Mouse (Mus musculus) hindbrain, embryonic 12.5 days (tissue): ENCODE data around the gene Arvcf. TPM values are rescaled to one million over a fixed set of nuclear protein-coding genes. Genes with fewer than 3 reads are reported as not detected.
A peak's percentile ranks its signal among the peaks of the same experiment; 100 is the strongest.

Source experiments
- ATAC-seq: fragments of 200-750 bp; cut with Nextera tagmentation; 2 replicates; pipeline ENCODE4 v1.8.0; 2017; ENCODE audit warnings: moderate TSS enrichment; ENCODE audit not compliant: low FRiP score
- H3K27ac ChIP-seq: fragments of 300-500 bp; sonication (generic); 2 replicates; pipeline ENCODE4 v1.5.1; 2016; ENCODE audit warnings: mild to moderate bottlenecking
- H3K27me3 ChIP-seq: fragments of 300-500 bp; sonication (generic); 2 replicates; pipeline ENCODE4 v1.6.1; 2016; ENCODE audit warnings: mild to moderate bottlenecking
- H3K36me3 ChIP-seq: fragments of 300-500 bp; sonication (generic); 2 replicates; pipeline ENCODE4 v1.6.1; 2016; ENCODE audit warnings: mild to moderate bottlenecking
- H3K4me1 ChIP-seq: fragments of 300-500 bp; sonication (generic); 2 replicates; pipeline ENCODE4 v1.6.1; 2016
- H3K4me2 ChIP-seq: fragments of 300-500 bp; sonication (generic); replicated peaks from 2 replicates; pipeline ENCODE4 v1.6.1; 2016; ENCODE audit warnings: mild to moderate bottlenecking
- H3K4me3 ChIP-seq: fragments of 300-500 bp; sonication (generic); 2 replicates; pipeline ENCODE4 v1.5.1; 2016; ENCODE audit warnings: mild to moderate bottlenecking
- H3K9ac ChIP-seq: fragments of 300-500 bp; sonication (generic); 2 replicates; pipeline ENCODE4 v1.6.1; 2016; ENCODE audit warnings: mild to moderate bottlenecking, moderate library complexity
- H3K9me3 ChIP-seq: fragments of 300-500 bp; sonication (generic); replicated peaks from 2 replicates; pipeline ENCODE4 v1.6.1; 2016; ENCODE audit warnings: mild to moderate bottlenecking
- WGBS: fragments of 180-500 bp; shearing (Covaris S2); methylation state at CpG from one replicate; pipeline ENCODE4 v1.1.7; 2016; 5-methylcytosine and 5-hydroxymethylcytosine counted together
- polyA plus RNA-seq: library from polyadenylated mRNA; unstranded; fragments of >200 nt; fragmentation: Nextera tagmentation; extraction: Ambion mirVana; gene quantifications from 2 replicates; pipeline ENCODE4 v1.2.1, GENCODE M21; 2016

Arvcf gene
- polyA plus RNA-seq, 1 experiment from 2014 or later, result 119 TPM

GRCm38 (mm10) chr16:18383045-18383726 lies 35.2 kb downstream of the Arvcf start:
- no peak for ATAC-seq
- Histone ChIP-seq H3K9ac (no peak overlapping the region), H3K27ac (peak overlapping the region; percentile 31; the same call in 1 of the 2 replicates), H3K36me3 (no peaks in the 10 kb centered on the region), H3K4me1 (peaks cover 95% of the 10 kb centered on the region), H3K4me3 (no peak overlapping the region), H3K4me2 (no peak overlapping the region), H3K27me3 (no peaks in the 10 kb centered on the region), H3K9me3 (no peaks in the 10 kb centered on the region)
- 77% methylated on average over 9 of the region's 9 CpGs for WGBS

DNA sequence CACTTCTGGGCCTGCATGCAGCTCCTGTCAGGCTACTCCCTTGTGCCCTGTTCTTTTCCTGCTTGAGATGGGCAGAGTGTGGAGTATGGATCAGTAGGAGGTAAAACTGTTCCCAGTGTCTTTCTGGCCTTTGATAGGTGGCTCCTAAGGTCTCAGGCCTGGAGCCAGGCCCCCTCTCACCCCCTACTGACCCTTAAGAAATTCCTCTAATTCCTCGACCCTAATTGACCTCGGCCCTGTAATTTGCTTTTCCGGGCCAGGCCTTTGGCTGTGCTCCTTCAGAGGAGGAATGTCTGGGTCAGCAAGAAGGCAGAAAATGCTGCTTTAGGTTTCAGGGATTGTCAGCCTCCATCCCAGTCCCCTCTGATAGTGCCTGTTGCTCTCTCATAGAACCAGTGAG lies 35.8 kb downstream of the Arvcf start:
- no peak overlapping the region for H3K9ac ChIP-seq
- H3K4me1 ChIP-seq, result peaks cover 96% of the 10 kb centered on the region
- no peaks in the 10 kb centered on the region for H3K27me3 ChIP-seq
- H3K4me2 ChIP-seq, result no peak overlapping the region
- H3K4me3 ChIP-seq, result no peak overlapping the region
- peak overlapping the region; percentile 31; the same call in 1 of the 2 replicates for H3K27ac ChIP-seq
- no peaks in the 10 kb centered on the region for H3K36me3 ChIP-seq
- WGBS, result 9% methylated on average over 3 of the region's 3 CpGs
- H3K9me3 ChIP-seq, result no peaks in the 10 kb centered on the region
- no peak for ATAC-seq

- 0 out of 2 replicates have a peak overlapping the region, but pooled peaks have one; percentile 31 for H3K27ac ChIP-seq
- H3K27me3 ChIP-seq, result no peaks in the 10 kb centered on the region
- no peak overlapping the region for H3K9ac ChIP-seq
- WGBS, result 62% methylated on average over 7 of the region's 7 CpGs
- no peak overlapping the region for H3K4me3 ChIP-seq
- no peak overlapping the region for H3K4me2 ChIP-seq
- no peaks in the 10 kb centered on the region for H3K36me3 ChIP-seq
- no peak for ATAC-seq
- no peaks in the 10 kb centered on the region for H3K9me3 ChIP-seq
- H3K4me1 ChIP-seq, result peaks cover 96% of the 10 kb centered on the region
These were observed 36.2 kb downstream of the Arvcf start for GRCm38 (mm10) chr16:18384211-18384610.

- H3K4me3 ChIP-seq, result no peak overlapping the region
- H3K36me3 ChIP-seq, result no peaks in the 10 kb centered on the region
- no peak for ATAC-seq
- H3K27ac ChIP-seq, result no peak overlapping the region; the same call in 1 of the 2 replicates
- no peak overlapping the region for H3K4me2 ChIP-seq
- H3K4me1 ChIP-seq, result peaks cover 96% of the 10 kb centered on the region
- no peak overlapping the region for H3K9ac ChIP-seq
- no peaks in the 10 kb centered on the region for H3K27me3 ChIP-seq
- no peaks in the 10 kb centered on the region for H3K9me3 ChIP-seq
- 52% methylated on average over 8 of the region's 8 CpGs for WGBS
These were observed 36.7 kb downstream of the Arvcf start for GRCm38 (mm10) chr16:18384659-18385058.

GRCm38 (mm10) chr16:18385411-18385810 lies 37.4 kb downstream of the Arvcf start:
- Histone ChIP-seq H3K4me1 (peaks cover 91% of the 10 kb centered on the region), H3K36me3 (no peaks in the 10 kb centered on the region), H3K27me3 (no peaks in the 10 kb centered on the region), H3K9ac (no peak overlapping the region), H3K9me3 (no peaks in the 10 kb centered on the region), H3K4me2 (no peak overlapping the region), H3K4me3 (no peak overlapping the region), H3K27ac (no peak overlapping the region)
- ATAC-seq, result no peak
- WGBS, result 62% methylated on average over 5 of the region's 5 CpGs

- H3K9ac ChIP-seq, result no peak overlapping the region
These were observed 38.5 kb downstream of the Arvcf start for GRCm38 (mm10) chr16:18386451-18386850.

GRCm38 (mm10) chr16:18386972-18387371 lies 39.0 kb downstream of the Arvcf start:
- Histone ChIP-seq H3K36me3 (no peaks in the 10 kb centered on the region), H3K4me2 (no peak overlapping the region), H3K27ac (no peak overlapping the region), H3K4me1 (peaks cover 79% of the 10 kb centered on the region), H3K9ac (0 out of 2 replicates have a peak overlapping the region, but pooled peaks have one; percentile 39), H3K9me3 (no peaks in the 10 kb centered on the region), H3K27me3 (no peaks in the 10 kb centered on the region), H3K4me3 (no peak overlapping the region)
- ATAC-seq, result no peak
- WGBS, result 41% methylated on average over 3 of the region's 3 CpGs

More at GRCm38 (mm10) chr16:18386451-18386850, 38.5 kb downstream of the Arvcf start:
- no peak overlapping the region for H3K4me3 ChIP-seq
- WGBS, result 83% methylated on average over 7 of the region's 7 CpGs
- H3K27me3 ChIP-seq, result no peaks in the 10 kb centered on the region
- H3K27ac ChIP-seq, result no peak overlapping the region
- no peaks in the 10 kb centered on the region for H3K36me3 ChIP-seq
- no peaks in the 10 kb centered on the region for H3K9me3 ChIP-seq
- no peak overlapping the region for H3K4me2 ChIP-seq
- no peak for ATAC-seq
- H3K4me1 ChIP-seq, result peaks cover 81% of the 10 kb centered on the region

- no peak for ATAC-seq
- WGBS, result 32% methylated on average over 6 of the region's 7 CpGs
- H3K9me3 ChIP-seq, result no peaks in the 10 kb centered on the region
- H3K4me2 ChIP-seq, result 0 out of 2 replicates have a peak overlapping the region, but pooled peaks have one; percentile 0
- no peaks in the 10 kb centered on the region for H3K27me3 ChIP-seq
- H3K27ac ChIP-seq, result peak overlapping the region; percentile 81
- no peak overlapping the region for H3K4me3 ChIP-seq
- peaks cover 74% of the 10 kb centered on the region for H3K4me1 ChIP-seq
- H3K36me3 ChIP-seq, result no peaks in the 10 kb centered on the region
- peak overlapping the region; percentile 39 for H3K9ac ChIP-seq
These were observed 40.0 kb downstream of the Arvcf start for GRCm38 (mm10) chr16:18387704-18388582.

DNA sequence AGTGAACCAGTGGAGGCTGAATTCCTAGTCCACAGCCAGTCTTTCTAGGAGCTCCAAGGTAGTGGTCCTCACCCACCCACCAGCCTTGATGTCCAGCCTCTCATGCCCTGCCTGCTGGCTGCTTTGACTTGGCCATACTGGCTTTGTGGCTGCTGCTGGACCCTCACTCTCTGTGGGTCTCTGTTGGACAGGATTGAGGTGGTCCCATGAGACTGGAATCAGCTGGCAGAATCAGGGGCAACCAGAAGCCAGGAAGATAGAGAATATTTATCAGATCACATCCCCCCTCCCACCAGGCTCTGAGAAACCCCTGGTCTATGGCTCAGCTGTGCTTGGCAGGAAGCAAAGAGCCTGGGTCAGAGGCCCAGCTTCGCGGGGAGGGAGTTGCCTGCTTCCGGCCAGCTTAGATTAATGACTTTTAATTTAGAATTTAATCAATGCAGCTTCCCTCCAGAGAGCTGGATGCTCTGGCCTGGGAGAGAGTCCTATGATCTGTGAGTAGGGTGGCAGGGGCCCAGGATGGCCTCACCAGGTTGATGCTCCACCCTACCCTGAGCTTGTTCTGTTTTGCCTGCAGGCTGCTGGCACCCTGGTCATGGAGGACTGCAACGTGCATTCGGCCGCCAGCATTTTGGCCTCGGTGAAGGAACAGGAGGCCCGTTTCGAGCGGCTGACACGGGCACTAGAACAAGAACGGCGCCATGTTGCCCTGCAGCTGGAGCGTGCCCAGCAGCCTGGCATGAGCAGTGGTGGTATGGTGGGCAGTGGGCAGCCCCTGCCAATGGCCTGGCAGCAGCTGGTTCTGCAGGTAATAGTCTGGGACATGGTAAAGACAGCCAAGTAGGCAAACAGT lies 40.8 kb downstream of the Arvcf start:
- WGBS, result 73% methylated on average over 14 of the region's 14 CpGs
- Histone ChIP-seq H3K4me2 (0 out of 2 replicates have a peak overlapping the region, but pooled peaks have one; percentile 0), H3K9me3 (no peaks in the 10 kb centered on the region), H3K27ac (peak overlapping the region; percentile 81), H3K36me3 (no peaks in the 10 kb centered on the region), H3K4me1 (peaks cover 73% of the 10 kb centered on the region), H3K27me3 (no peaks in the 10 kb centered on the region), H3K4me3 (no peak overlapping the region), H3K9ac (0 out of 2 replicates have a peak overlapping the region, but pooled peaks have one; percentile 4)
- no peak for ATAC-seq

DNA sequence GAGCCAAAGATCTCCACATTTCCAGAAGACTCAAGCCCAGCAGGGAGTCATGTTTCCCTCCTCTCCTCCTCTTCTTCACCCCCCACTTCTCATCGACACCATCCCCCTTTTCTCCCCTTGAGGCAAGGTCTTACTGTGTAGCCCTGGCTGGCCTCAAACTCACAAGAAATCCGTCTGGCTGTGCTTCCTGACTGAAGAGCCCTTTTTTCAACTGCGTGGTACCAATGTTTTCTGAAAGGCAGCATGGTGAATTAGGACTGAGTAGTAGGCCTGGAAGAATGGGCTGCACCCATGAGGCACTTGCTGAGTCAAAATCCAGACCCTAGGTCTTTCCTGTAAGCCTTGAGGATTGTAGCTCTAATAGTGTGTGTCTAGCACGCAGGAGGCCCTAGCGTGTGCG lies 42.4 kb downstream of the Arvcf start:
- no peaks in the 10 kb centered on the region for H3K36me3 ChIP-seq

DNA sequence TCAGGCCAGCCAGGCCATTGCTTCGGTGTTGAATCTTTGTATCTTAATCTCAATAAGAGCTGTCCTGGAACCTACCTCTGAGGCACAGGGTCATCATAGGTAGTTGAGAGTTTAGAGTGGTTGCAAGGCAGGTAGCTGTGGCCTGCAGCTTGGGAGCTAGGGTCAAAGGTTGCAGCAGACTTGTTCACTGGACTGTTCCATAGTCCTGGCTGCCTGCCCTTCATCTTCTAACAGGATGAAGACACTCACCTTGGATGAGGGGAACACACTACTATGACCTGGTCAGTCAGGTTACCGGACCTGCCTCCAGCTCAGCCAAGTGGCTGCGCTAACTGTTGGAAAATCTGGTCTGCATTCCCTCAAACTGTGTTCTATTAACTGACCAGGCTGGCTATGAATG lies 43.1 kb downstream of the Arvcf start:
- H3K4me3 ChIP-seq, result no peak overlapping the region
- no peak overlapping the region for H3K27ac ChIP-seq
- no peak for ATAC-seq
- peaks cover 77% of the 10 kb centered on the region for H3K4me1 ChIP-seq
- WGBS, result 100% methylated on average over 3 of the region's 3 CpGs
- peaks cover 2% of the 10 kb centered on the region; the same call in 1 of the 2 replicates for H3K36me3 ChIP-seq
- H3K9ac ChIP-seq, result no peak overlapping the region
- H3K27me3 ChIP-seq, result no peaks in the 10 kb centered on the region
- H3K9me3 ChIP-seq, result no peaks in the 10 kb centered on the region
- no peak overlapping the region for H3K4me2 ChIP-seq

More for the DNA sequence above, 42.4 kb downstream of the Arvcf start:
- 72% methylated on average over 6 of the region's 6 CpGs for WGBS
- ATAC-seq, result no peak
- H3K4me3 ChIP-seq, result no peak overlapping the region
- H3K9ac ChIP-seq, result no peak overlapping the region
- peaks cover 73% of the 10 kb centered on the region for H3K4me1 ChIP-seq
- no peaks in the 10 kb centered on the region for H3K27me3 ChIP-seq
- H3K4me2 ChIP-seq, result no peak overlapping the region
- H3K27ac ChIP-seq, result no peak overlapping the region
- H3K9me3 ChIP-seq, result no peaks in the 10 kb centered on the region
